Mouse (Mus musculus) right cerebral cortex, postnatal 36 days (tissue): ENCODE measurements around the gene Gm5728.
"Not testable (repeated sequence)": the region's sequence is repeated elsewhere in the genome, so short reads cannot be mapped to it uniquely, and the experiment has no call there.

ENCODE experiments used
- DNase-seq, 2 experiments: peaks; one replicate each; pipeline ENCODE4 v3.0.0; 2022; ENCODE audit warnings: low spot score in 2 of 2, mixed read lengths in 1 of 2

Gene Gm5728

DNA sequence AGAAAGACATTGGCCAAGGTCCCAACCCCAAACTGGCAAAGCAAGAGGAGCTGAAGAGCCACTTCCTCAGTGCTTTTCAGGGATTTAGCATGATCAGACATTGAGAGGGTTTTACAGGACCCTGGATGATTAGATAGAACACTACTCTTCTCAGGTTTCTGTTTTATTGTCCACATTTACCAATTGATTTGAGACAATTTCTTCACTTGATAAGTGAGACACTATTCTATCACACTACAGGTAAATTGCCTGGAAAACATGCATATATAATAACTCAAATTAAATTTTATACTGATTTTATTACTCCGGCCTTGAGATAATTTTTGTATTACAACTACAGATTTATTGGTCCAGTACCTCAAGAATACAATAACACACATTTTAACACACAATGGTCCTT lies at the start of gene Gm5728:
Gene Gm5728 (minus strand): TSS at position 101 of the 400 bp plus-strand sequence.
- not testable (repeated sequence) for DNase-seq

DNA sequence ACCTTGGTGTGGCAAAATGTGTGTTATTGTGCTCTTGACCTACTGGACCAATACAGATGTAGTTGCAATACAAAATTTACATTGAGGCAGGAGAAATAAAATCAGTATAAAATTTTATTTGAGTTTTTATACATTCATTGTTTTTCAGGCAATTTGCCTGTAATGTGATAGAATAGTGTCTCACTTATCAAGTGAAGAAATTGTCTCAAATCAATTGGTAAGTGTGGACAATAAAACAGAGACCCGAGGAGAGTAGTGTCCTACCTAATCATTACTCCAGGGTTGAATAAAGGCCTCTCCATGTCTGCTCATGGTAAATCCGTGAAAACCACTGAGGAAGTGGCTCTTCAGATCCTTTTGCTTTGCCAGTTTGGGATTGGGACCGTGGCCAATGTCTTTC lies 42.4 kb upstream of the Gm5728 start, which contains the start of gene Vmn1r100:
Gene Vmn1r100 (plus strand): TSS at position 301 of the 400 bp plus-strand sequence.
- not testable (repeated sequence) for DNase-seq

DNA sequence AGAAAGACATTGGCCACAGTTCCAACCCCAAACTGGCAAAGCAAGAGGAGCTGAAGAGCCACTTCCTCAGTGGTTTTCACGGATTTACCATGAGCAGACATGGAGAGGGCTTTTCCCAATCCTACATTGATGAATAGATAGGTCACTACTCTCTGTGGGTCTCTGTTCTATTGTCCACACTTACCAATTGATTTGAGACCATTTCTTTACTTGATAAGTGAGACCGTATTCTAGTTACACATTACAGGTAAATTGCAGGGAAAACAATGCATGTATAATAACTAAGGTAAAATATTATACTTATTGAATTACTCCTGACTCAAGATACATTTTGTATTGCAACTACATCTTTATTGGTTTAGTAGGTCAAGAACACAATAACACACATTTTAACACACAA lies 41.2 kb downstream of the Gm5728 start, which contains the start of gene Gm4133:
Gene Gm4133 (minus strand): TSS at position 101 of the 400 bp plus-strand sequence.
- not testable (repeated sequence) for DNase-seq
